Mouse (Mus musculus) liver, embryonic 12.5 days (tissue): ENCODE results near the gene Kcng4. TPM values are rescaled to one million over a fixed set of nuclear protein-coding genes. Genes with fewer than 3 reads are reported as not detected.

Experiments used
- ATAC-seq: fragments of 200-750 bp; cut with Nextera tagmentation; 2 replicates; pipeline ENCODE4 v1.8.0; 2017; ENCODE audit warnings: moderate number of reproducible peaks, mild to moderate bottlenecking, moderate library complexity
- H3K27ac ChIP-seq: fragments of 300-500 bp; sonication (generic); 2 replicates; pipeline ENCODE4 v1.5.1; 2016; ENCODE audit warnings: mild to moderate bottlenecking
- H3K27me3 ChIP-seq: fragments of 300-500 bp; sonication (generic); replicated peaks from 2 replicates; pipeline ENCODE4 v1.6.1; 2016; ENCODE audit warnings: mild to moderate bottlenecking, moderate library complexity
- H3K36me3 ChIP-seq: fragments of 300-500 bp; sonication (generic); 2 replicates; pipeline ENCODE4 v1.6.1; 2016; ENCODE audit warnings: mild to moderate bottlenecking, moderate library complexity
- H3K4me1 ChIP-seq: fragments of 300-500 bp; sonication (generic); 2 replicates; pipeline ENCODE4 v1.6.1; 2016
- H3K4me2 ChIP-seq: fragments of 300-500 bp; sonication (generic); 2 replicates; pipeline ENCODE4 v1.6.1; 2016; ENCODE audit warnings: mild to moderate bottlenecking, moderate library complexity
- H3K4me3 ChIP-seq: fragments of 300-500 bp; sonication (generic); 2 replicates; pipeline ENCODE4 v1.5.1; 2016; ENCODE audit warnings: mild to moderate bottlenecking, moderate library complexity
- H3K9ac ChIP-seq: fragments of 300-500 bp; sonication (generic); 2 replicates; pipeline ENCODE4 v1.6.1; 2016; ENCODE audit warnings: mild to moderate bottlenecking, moderate library complexity
- H3K9me3 ChIP-seq: fragments of 300-500 bp; sonication (generic); replicated peaks from 2 replicates; pipeline ENCODE4 v1.6.1; 2016; ENCODE audit warnings: mild to moderate bottlenecking, moderate library complexity
- WGBS: fragments of 180-500 bp; shearing (Covaris S2); methylation state at CpG from one replicate; pipeline ENCODE4 v1.1.7; 2016; ENCODE audit not compliant: insufficient replicate concordance; 5-methylcytosine and 5-hydroxymethylcytosine counted together
- polyA plus RNA-seq: library from polyadenylated mRNA; unstranded; fragments of >200 nt; fragmentation: Nextera tagmentation; extraction: Ambion mirVana; gene quantifications from 2 replicates; pipeline ENCODE4 v1.2.1, GENCODE M21; 2016

Kcng4 gene
- polyA plus RNA-seq, 1 experiment from 2014 or later = not detected

DNA sequence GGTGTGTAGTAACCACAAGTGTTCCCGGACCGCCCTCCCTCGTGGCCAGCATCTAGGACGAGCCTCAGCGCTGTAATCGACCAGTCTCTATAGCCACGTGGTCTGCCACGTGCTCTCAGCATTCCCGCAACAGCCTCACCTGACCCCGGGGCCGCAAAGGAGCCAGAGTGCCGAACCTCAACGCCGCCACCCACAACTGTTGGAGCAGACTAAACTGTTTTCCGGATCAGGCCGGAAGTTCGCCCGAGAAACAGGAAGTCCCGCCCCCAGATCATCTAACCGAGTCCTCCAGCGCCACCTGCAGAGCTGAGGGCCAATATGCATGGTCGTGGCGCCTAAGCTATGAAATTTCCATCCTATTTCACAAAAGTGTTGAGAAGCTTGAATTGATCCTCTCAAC is 30.5 kb downstream of the Kcng4 start, which contains the start of gene Taf1c:
TSS of gene Taf1c (minus strand) at position 227 of the 400 bp plus-strand sequence.
- Histone ChIP-seq H3K4me1 (peaks cover 14% of the 10 kb centered on the region), H3K9me3 (peaks cover 13% of the 10 kb centered on the region), H3K36me3 (peaks cover 34% of the 10 kb centered on the region), H3K27ac (peak within 1 kb of the TSS; percentile 75), H3K27me3 (no peaks in the 10 kb centered on the region), H3K4me2 (peak within 1 kb of the TSS; percentile 81), H3K4me3 (peak within 1 kb of the TSS; percentile 73), H3K9ac (peak within 1 kb of the TSS; percentile 78)
- peak; percentile 80 for ATAC-seq
- WGBS = 0% methylated on average over 23 of the region's 23 CpGs

DNA sequence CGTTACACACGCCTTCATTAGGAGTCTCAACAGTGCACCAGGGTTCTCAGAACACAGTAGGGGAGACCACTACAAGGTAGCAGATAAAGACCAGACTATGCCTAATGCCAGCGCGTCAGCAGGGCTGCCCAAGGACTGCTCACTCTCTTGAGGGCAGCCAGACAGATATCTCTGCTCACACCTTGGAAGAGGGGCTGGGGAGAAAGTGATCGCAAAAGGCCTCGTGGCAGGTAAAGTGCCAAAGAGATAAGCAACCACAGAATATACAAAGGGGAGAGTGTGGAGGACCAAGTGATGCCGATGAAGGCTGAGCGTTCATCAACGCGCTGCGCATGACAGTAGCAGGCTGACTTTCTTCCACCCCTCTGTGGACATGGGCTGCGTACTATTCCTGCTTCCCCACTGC is 31.1 kb downstream of the Kcng4 start:
- Histone ChIP-seq H3K27ac (peak overlapping the region; percentile 75), H3K36me3 (peaks cover 40% of the 10 kb centered on the region), H3K4me2 (peak overlapping the region; percentile 81), H3K27me3 (no peaks in the 10 kb centered on the region), H3K4me3 (peak overlapping the region; percentile 73), H3K9me3 (peaks cover 8% of the 10 kb centered on the region), H3K9ac (peak overlapping the region; percentile 78), H3K4me1 (peaks cover 14% of the 10 kb centered on the region)
- WGBS = 8% methylated on average over 12 of the region's 12 CpGs
- peak; percentile 83 for ATAC-seq

DNA sequence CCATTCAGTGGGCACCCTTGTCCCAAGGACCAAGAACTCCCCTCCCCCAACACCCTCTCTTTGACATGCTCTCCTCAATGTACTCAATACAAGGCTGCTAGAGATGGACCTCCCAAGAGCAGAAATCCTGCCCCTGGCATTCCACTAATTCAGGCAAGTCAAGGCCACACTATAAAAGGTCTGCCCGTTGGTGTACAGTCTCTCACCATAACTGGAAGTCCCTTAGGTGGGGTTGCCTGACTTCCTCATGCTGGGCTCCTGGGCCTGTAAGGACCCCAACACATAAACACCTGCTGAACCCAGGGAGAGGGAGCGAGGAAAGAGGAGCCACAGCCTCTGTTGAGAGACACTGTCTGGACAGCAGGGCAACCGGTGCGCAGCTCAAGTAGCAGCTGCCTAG is 31.7 kb downstream of the Kcng4 start:
- H3K4me3 ChIP-seq = peak overlapping the region; percentile 73
- ATAC-seq = no peak
- H3K36me3 ChIP-seq = peaks cover 46% of the 10 kb centered on the region
- H3K4me1 ChIP-seq = peaks cover 14% of the 10 kb centered on the region
- peaks cover 2% of the 10 kb centered on the region for H3K9me3 ChIP-seq
- peak overlapping the region; percentile 78 for H3K9ac ChIP-seq
- H3K27me3 ChIP-seq = no peaks in the 10 kb centered on the region
- WGBS = 82% methylated on average over 4 of the region's 4 CpGs
- peak overlapping the region; percentile 81 for H3K4me2 ChIP-seq
- peak overlapping the region; percentile 75; the same call in 1 of the 2 replicates for H3K27ac ChIP-seq

DNA sequence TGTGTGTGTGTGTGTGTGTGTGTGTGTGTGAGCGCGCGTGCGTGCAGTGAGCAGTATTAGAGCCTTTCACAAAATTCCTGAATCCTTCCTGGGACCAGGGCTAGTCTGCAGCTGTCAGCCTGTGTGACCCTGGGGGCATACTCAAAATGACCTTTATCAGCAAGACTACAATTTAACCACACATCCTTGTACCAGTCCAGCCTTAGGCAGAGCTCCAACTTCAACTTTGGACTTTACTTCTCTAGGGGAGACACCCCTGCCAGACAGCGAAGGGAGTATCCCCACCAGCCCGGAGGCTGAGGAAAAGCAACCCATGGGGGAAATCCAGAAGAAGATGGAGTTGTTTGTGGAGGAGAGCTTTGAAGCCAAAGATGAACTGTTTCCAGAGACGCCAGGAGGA is 44.0 kb downstream of the Kcng4 start:
- WGBS = 83% methylated on average over 7 of the region's 7 CpGs
- Histone ChIP-seq H3K4me2 (no peak overlapping the region), H3K27ac (no peak overlapping the region), H3K4me3 (no peak overlapping the region), H3K9me3 (no peaks in the 10 kb centered on the region), H3K27me3 (0 out of 2 replicates have a peak, but pooled peaks cover 3% of the 10 kb centered on the region), H3K4me1 (peaks cover 23% of the 10 kb centered on the region), H3K9ac (no peak overlapping the region), H3K36me3 (peaks cover under 1% of the 10 kb centered on the region; the same call in 1 of the 2 replicates)
- ATAC-seq = 0 out of 2 replicates have a peak, but pooled peaks have one; percentile 8

DNA sequence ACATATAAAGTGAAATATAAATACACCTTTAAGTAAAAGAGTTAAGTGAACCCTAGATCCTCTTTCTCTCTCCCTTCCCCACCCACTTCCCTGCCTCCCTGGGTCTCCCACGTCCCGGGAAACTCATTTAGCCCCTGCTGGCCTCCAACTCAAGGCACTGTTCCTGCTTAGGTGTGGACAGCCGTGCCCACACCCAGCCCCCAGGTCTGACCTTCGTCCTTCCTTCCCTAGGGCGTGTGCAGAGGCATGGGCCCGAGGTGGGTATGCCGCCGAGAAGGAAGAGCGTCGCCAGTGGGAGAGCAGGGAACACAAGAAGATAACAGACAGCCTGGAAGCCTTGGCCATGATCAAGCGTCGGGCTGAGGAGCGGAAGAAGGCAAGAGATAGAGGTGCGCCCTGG is 45.1 kb downstream of the Kcng4 start:
- Histone ChIP-seq H3K4me2 (no peak overlapping the region), H3K4me1 (peaks cover 34% of the 10 kb centered on the region), H3K27ac (no peak overlapping the region), H3K36me3 (no peaks in the 10 kb centered on the region), H3K27me3 (0 out of 2 replicates have a peak, but pooled peaks cover 3% of the 10 kb centered on the region), H3K9ac (no peak overlapping the region), H3K9me3 (no peaks in the 10 kb centered on the region), H3K4me3 (no peak overlapping the region)
- WGBS = 58% methylated on average over 14 of the region's 14 CpGs
- no peak for ATAC-seq

DNA sequence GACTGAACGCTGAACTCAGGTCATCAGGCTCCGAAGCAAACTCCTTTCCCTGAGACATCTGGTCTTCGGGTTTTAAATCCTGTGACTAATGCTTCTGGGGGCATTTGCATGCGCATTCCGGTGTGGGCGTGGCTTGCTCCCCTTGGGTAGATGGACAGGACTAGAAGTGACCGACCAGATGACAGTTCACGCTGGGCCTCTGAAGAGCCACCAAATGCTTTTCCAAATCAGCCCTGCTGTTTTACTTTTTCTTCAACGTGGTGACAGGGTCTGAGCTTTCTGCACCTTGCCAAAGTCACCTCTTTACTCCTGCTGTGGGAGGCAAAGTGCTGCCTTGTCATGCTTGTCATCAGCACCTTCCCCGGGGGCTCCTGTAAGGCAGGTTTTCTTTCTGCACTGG is 46.6 kb downstream of the Kcng4 start:
- H3K4me2 ChIP-seq = no peak overlapping the region
- ATAC-seq = no peak
- H3K27me3 ChIP-seq = 0 out of 2 replicates have a peak, but pooled peaks cover 3% of the 10 kb centered on the region
- H3K27ac ChIP-seq = no peak overlapping the region
- H3K4me3 ChIP-seq = no peak overlapping the region
- peaks cover 39% of the 10 kb centered on the region for H3K4me1 ChIP-seq
- 44% methylated on average over 10 of the region's 10 CpGs for WGBS
- H3K9me3 ChIP-seq = no peaks in the 10 kb centered on the region
- H3K9ac ChIP-seq = no peak overlapping the region
- no peaks in the 10 kb centered on the region for H3K36me3 ChIP-seq

DNA sequence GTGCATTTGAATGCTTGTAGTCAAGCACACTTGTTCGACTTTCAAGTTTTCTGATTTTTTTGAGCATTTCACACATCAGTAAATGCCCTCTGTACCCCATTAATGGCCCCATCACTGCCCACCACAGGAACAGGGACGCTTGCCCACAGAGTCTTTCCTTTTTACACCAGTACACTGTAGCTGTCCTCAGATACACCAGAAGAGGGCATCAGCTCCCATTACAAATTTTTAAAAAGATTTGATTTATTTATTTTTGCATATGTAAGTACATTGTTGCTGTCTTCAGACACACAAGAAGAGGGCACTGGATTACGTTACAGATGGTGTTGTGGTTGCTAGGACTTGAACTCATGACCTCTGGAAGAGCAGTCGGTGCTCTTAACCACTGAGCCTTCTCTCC is 47.2 kb downstream of the Kcng4 start:
- Histone ChIP-seq H3K4me1 (peaks cover 40% of the 10 kb centered on the region), H3K36me3 (no peaks in the 10 kb centered on the region), H3K9ac (no peak overlapping the region), H3K27ac (no peak overlapping the region), H3K4me3 (no peak overlapping the region), H3K27me3 (0 out of 2 replicates have a peak, but pooled peaks cover 3% of the 10 kb centered on the region), H3K9me3 (no peaks in the 10 kb centered on the region), H3K4me2 (no peak overlapping the region)
- WGBS = 67% methylated on average over 4 of the region's 4 CpGs
- no peak for ATAC-seq

DNA sequence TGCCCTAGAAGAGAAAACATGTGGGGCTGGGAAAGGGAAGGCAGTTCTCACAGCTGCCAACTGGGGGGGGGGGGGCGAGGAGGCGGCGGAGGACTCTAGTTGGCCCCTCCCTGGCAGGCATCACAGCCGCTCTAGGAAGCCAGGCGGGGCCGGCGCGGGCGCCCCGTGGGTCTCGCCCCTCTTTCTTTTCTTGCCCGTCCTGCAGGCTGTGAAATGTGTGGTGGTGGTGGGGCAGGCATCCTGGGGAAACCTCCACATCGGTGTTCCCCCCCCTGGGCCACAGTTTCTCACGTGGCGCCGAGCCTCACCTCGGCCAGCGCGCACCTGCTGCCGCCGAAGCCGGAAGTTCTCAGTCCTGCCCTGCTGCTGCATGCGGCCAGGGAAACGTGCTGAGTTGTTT is 49.6 kb downstream of the Kcng4 start:
- H3K4me1 ChIP-seq = peaks cover 60% of the 10 kb centered on the region
- H3K27ac ChIP-seq = no peak overlapping the region

DNA sequence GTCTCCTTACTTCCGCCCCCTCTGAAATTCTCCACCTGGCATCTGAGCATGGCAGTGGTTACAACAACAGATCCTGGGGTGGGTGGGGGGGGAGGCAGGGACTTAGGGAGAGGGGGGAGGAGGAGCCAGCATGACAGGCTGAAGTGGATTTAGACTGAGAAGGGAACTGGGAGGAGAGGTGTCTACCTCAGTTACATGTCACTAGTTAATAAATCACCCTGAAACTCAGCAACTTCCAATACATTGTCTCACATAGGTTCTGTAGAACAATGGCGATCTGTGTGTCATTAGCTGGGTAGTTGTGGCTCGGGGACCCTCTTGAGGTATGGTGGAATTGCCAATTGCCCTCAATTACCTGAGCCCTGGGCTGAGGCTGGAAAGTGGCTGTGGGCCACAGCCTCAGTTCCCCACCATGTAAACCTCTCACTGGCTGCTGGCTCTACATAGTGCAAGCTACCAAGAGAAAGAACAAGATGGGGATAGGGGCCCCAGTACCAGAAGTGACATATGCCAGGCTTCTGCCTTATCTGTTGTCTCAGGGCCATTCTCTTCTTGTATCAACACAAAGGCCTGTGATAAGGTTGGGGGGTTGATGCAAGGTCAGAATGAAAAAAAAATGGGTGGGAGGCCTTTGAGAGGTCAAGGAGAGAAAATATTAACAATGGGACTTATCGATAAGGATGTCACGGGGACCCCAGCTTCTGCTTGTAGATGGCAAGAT is 54.9 kb downstream of the Kcng4 start:
- WGBS = 42% methylated on average over 5 of the region's 5 CpGs
- Histone ChIP-seq H3K27ac (peak overlapping the region; percentile 66), H3K4me2 (peak overlapping the region; percentile 49), H3K9ac (peak overlapping the region; percentile 33; the same call in 1 of the 2 replicates), H3K27me3 (peaks cover 21% of the 10 kb centered on the region), H3K36me3 (no peaks in the 10 kb centered on the region), H3K4me3 (no peak overlapping the region), H3K4me1 (peaks cover 71% of the 10 kb centered on the region), H3K9me3 (no peaks in the 10 kb centered on the region)
- peak; percentile 73 for ATAC-seq

More for the DNA sequence above, 49.6 kb downstream of the Kcng4 start:
- no peaks in the 10 kb centered on the region for H3K9me3 ChIP-seq
- H3K4me2 ChIP-seq = peak overlapping the region; percentile 66
- WGBS = 22% methylated on average over 24 of the region's 24 CpGs
- no peaks in the 10 kb centered on the region for H3K36me3 ChIP-seq
- no peaks in the 10 kb centered on the region for H3K27me3 ChIP-seq
- peak overlapping the region; percentile 48 for H3K9ac ChIP-seq
- ATAC-seq = peak; percentile 56; the same call in 1 of the 2 replicates
- peak overlapping the region; percentile 47 for H3K4me3 ChIP-seq

DNA sequence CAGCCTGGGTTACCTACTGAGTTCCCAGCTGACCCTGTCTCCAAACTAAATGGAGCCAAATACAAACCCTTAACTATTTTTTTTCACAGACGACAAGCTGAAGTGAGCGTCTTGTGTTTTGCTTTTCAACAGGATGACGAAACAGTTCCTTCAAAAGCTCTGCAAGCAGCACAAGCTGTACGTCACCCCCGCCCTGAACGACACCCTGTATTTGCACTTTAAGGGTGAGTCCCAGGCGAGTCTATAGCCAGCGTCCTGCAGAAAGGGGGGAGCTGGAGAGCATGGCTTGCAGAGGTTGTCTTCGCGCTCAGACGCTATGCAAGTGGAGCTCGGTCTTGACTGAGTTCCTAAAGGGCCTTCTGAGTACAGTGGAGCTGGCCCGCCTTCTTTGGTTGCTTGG is 56.4 kb downstream of the Kcng4 start:
- Histone ChIP-seq H3K4me2 (no peak overlapping the region), H3K4me1 (peaks cover 67% of the 10 kb centered on the region), H3K9me3 (no peaks in the 10 kb centered on the region), H3K27me3 (peaks cover 22% of the 10 kb centered on the region), H3K9ac (no peak overlapping the region), H3K4me3 (no peak overlapping the region), H3K36me3 (no peaks in the 10 kb centered on the region), H3K27ac (no peak overlapping the region)
- no peak for ATAC-seq
- WGBS = 48% methylated on average over 13 of the region's 13 CpGs

DNA sequence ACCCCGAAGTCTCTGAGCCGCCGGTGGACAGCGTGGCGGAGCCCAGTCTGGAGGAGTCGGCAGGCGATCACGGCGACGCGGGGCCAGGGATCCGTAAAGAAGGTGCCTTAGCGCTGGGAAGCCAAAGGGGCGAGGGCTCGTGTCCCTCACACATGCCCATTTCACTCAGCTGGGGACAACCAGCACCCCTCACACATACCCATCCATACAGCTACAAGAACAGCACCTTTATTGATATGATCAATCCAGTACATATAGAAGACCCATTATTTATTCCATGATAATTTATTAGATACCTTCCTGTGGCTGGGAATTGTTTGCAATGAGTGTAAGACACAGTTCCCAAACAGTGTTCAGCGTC is 60.1 kb downstream of the Kcng4 start:
- H3K4me2 ChIP-seq = peak overlapping the region; percentile 97
- peaks cover 73% of the 10 kb centered on the region for H3K4me1 ChIP-seq
- ATAC-seq = no peak
- H3K27me3 ChIP-seq = peaks cover 22% of the 10 kb centered on the region
- H3K27ac ChIP-seq = no peak overlapping the region
- 1% methylated on average over 16 of the region's 16 CpGs for WGBS
- H3K9ac ChIP-seq = peak overlapping the region; percentile 84
- no peaks in the 10 kb centered on the region for H3K36me3 ChIP-seq
- no peaks in the 10 kb centered on the region for H3K9me3 ChIP-seq
- peak overlapping the region; percentile 85 for H3K4me3 ChIP-seq
